Mouse (Mus musculus) kidney, adult 2 months (tissue): ENCODE measurements around the gene Ap3d1.

Experiments
- CTCF ChIP-seq: fragments of 200-500 bp; conservative IDR thresholded peaks from 2 replicates; pipeline ENCODE4 v1.5.1; 2011; ENCODE audit warnings: low read depth, mild to moderate bottlenecking, control low read depth, low read length, moderate library complexity, mixed read lengths; ENCODE audit not compliant: insufficient read depth, insufficient read length
- POLR2A ChIP-seq: fragments of 200-500 bp; IDR thresholded peaks from one replicate; pipeline ENCODE4 v1.6.1; 2011; ENCODE audit warnings: low read depth, low read length, control low read depth

DNA sequence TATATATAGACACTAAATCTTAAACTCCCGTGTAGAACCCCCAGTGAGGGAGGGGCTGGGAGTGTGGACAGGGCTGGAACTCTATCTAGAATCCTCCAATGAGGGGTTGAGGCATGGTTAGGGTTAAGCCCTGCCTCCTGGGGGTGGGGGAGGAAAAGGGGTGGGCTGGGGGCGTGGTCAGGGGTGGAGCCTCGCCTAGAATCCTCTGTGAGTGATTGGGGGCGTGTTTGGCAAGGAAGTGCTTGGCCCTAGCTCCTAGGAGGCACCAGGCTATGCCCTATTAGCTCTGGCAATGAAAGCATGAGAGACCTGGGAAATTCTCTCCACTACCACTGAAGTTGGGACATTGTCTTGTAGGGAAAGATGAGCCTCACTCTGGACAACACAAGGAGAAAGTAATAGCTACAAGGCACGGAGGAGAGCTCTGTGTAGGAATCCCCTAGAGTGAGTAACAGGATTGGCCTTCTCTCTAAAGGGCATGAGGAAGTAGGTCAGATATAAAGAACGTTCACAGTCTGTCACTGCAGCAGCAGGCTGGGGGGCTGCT is 10.1 kb upstream of the Ap3d1 start:
- no peak for TF ChIP-seq CTCF
- TF ChIP-seq POLR2A, result no peak
